Mouse (Mus musculus): Measurements from ENCODE around the gene Dab2ip.

Dab2ip gene

GRCm38 (mm10) chr2:35654795-35655194 lies 96.7 kb downstream of the Dab2ip start:
- no peak for DNase-seq (ENCODE audit: low read depth, low spot score)

DNA sequence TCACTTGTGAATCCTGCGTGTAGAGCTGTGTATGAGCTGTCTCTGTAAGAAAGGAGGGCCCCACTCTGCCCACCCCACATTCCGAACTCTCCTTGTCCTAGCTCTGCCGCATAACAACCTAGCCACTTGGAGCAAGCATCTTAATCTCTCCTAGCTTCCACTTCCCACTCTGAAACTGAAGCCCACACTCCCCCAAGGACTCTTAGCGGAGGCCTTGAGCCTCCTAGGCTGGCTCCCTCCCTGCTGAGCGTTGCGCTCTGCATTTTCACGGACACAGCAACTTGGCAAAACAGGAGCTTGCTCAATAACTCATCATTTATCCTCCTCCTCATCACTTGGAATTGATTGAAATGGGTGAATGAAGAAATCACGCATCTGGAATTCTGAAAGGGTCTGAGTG lies 97.9 kb downstream of the Dab2ip start:
- no peak for DNase-seq (ENCODE audit: low read depth, low spot score)

GRCm38 (mm10) chr2:35658311-35658710 lies 100.2 kb downstream of the Dab2ip start:
- no peak for DNase-seq (ENCODE audit: low read depth, low spot score)

DNA sequence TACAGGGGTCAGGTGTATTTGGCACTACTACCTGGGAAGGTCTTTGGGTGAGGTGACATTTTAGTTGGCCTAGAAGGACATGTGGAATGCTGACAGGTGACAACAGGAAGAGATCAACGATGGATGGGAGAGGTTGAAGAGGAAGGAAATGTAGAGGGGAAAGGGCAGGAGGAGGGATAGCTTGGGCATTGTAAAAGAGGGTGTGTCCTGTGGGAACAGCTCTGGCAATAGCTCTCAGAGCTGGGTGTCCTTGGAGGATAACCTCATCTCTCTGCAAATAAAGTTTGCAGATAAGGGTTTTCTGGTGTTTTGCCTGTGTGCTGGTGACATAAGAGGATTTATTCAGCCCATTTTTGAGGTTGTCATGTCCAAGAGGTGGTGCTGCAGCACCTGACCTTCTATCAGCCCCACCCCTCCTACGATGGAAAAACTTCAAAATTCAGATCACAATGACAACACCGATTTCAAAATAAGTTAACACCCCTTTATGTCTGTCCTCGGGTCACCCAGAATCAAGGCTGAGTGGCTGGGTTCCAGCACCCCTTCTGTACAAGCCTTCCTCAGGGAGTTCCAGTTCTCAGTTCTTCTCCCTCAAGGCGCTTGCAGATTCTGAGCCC lies 101.6 kb downstream of the Dab2ip start:
- no peak for DNase-seq (ENCODE audit: low read depth, low spot score)

DNA sequence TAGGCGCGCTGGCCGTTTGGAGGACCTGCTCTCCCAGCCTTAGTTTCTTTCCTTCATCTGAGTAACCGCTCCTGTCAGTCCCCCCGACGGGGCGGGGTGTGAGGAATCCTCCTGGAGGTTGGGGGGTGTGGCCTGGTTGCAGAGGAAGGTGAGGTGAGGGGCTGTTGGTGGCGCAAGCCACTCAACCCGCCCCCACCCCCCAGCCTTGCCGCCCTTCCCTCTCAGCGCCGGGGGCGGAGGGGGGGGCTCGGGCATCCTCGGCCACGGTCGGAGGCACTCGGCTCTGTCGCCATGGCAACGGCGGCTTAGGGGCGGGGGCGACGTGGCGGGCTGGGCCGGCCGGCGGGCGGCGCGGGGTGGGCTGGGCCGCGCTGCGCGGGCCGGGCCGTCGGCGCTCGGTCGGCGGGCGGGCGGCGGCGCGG lies 102.9 kb downstream of the Dab2ip start:
- DNase-seq (ENCODE audit: low read depth, low spot score) = peak; percentile 86

GRCm38 (mm10) chr2:35661454-35662000 lies 103.5 kb downstream of the Dab2ip start:
- no peak for DNase-seq (ENCODE audit: low read depth, low spot score)

DNA sequence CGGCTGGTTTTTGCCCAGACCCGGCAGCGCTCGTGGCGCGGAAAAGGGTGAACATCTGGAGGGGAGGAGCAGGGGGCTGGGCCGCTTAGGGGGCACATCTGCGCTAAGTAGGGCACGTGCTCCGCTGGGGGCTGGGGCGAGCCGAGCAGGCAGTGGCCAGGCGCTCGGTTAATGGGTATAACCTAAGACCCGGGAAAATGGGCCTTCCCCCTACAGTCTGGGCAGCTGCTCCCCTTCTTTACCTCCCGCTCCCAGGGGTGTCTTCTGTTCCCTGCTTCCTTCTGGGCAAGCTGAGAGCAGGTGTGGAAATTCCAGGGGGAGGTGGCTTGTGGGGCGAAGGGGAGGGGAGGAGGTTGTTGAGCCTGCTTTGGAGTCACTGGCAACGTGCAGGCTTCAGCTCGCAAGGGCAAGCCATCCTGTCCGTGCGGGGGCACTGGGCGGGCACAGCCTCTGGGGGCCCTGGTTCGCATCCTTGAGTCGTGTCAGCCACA lies 104.0 kb downstream of the Dab2ip start:
- peak; percentile 69 for DNase-seq (ENCODE audit: low read depth, low spot score)

GRCm38 (mm10) chr2:35662738-35663550 lies 104.9 kb downstream of the Dab2ip start:
- no peak for DNase-seq (ENCODE audit: low read depth, low spot score)

GRCm38 (mm10) chr2:35667746-35668145 lies 109.7 kb downstream of the Dab2ip start:
- DNase-seq (ENCODE audit: low read depth, low spot score) = no peak

DNA sequence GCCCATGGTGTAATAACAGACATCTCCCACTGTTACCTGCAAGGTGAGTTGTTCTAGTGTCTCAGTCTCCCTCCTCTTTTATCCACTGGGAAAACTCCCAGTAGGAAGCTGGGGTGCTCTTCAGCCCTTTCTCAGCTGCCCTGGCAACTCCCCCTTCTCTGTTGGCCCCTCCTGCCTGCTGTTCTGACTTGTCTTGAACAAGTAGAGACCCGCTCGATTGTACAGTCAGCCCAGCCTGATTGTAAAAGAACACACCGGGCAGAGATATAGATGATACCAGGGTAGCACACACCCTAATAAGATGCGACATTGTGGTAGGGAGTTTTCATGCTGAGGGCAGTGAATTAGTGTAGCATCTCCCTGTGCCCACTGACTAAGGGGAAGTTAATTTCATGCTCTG lies 111.2 kb downstream of the Dab2ip start:
- DNase-seq (ENCODE audit: low read depth, low spot score) = no peak

DNA sequence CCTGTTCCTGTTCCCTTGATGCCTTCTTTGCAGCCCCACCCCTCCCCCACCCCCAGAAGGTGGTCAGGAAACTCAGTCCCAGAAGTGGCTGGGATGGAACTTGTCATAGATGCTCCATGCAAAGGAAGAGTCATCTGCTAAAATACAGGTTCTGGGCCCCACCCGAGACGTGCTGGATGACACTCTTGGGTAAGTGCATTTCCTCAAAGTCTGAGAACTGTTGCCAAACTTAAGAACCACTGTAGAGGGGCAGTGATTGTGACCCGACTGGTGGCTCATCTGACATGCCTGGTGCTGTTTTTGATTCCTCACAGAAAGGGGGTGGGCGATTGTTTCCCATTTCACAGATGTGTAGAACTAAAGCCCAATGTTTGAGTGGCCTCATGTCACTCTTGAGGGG lies 111.7 kb downstream of the Dab2ip start:
- DNase-seq (ENCODE audit: low read depth, low spot score) = no peak

DNA sequence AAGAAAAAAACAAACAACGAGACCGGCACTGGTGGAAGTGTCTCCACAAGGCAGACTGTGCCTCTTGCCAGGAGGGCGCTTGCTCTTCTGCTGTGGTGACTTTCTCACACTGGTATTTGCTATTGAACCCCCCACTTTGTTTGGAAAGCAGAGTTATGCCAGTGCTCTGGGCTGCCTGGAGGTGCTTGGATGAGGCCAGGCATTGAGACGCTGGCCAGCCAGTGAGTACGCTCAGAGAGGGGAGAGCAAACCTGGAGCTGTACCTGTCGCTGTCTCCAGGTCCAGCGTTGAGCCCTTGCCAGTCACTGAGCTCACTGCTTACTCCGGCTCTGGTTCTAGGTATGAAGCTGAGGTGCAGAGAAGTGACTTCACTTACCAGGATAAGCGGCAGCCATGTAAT lies 112.2 kb downstream of the Dab2ip start:
- DNase-seq (ENCODE audit: low read depth, low spot score) = no peak

GRCm38 (mm10) chr2:35671980-35672910 lies 114.2 kb downstream of the Dab2ip start:
- DNase-seq (ENCODE audit: low read depth, low spot score) = no peak

- no peak for DNase-seq (ENCODE audit: low read depth, low spot score)
Measured at GRCm38 (mm10) chr2:35673181-35673580, 115.1 kb downstream of the Dab2ip start.

DNA sequence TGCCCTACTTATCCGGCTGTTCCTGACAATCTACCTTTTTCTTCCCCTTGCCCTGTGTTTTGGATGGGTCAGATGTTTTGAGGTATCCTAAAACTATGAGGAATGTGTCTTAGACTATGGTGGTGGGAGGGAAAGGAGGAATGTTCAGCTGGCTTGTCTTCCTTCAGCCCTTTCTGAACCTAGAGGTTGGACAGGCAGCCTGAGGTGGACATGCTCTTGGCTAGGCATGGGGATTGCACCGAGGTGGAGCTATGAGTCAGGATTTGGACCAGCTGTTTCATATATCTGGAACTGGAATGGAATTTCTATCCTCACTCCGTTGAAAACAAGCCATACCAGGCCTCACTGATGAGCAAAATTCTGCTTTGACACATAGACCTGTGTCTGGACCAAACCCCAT lies 115.9 kb downstream of the Dab2ip start:
- DNase-seq (ENCODE audit: low read depth, low spot score) = no peak

GRCm38 (mm10) chr2:35674431-35674830 lies 116.4 kb downstream of the Dab2ip start:
- DNase-seq (ENCODE audit: low read depth, low spot score) = no peak

DNA sequence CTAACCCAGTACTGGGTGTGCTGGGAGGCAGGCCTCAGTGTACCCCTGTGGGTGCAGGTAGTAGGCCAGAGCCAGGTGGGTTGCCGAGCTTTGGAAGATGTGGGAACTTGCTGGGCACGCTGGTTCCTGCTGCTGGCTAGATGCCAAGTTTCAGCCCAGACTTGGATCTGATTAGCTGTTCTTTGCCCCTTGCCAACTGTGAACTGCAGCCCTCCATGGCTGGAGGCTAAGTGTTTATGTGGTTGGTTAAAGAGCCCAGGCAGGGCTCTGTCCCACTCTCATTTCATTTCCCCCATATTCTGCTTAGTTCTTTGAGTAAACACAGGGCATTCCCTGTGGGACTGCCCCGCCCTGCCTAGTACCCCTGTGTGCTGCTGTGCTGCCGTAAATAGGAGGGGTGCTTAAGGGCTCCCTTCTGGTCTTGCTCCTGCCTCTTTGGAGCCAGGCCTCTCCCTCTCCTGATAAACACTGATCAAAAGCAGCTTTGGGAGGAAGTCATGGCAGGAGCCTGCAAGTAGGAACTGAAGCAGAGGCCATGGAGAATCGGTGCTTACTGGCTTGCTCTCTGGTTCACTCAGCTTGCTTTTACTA lies 118.1 kb downstream of the Dab2ip start:
- DNase-seq (ENCODE audit: low read depth, low spot score) = no peak

DNA sequence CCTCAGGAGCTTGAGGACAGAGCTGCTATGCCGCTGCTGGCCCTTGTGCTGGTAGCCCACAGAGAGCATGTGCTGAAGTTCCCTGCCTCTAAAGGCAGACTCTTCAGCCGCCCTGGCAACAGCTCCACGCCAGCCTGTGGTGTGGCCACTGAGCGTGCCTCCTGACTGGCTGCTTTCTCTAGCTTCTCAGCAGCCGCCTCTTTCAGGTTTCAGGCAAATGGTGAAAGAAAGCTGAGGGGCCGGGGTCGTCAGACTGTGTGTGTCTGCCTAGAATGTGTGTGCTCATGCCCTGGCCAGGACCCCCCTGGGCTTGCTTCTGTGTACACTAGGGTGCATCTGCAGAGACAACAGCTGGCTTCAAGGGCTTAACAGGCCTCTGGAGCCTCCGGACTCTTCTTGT lies 119.8 kb downstream of the Dab2ip start:
- DNase-seq (ENCODE audit: low read depth, low spot score) = no peak

GRCm38 (mm10) chr2:35678440-35678839 lies 120.4 kb downstream of the Dab2ip start:
- no peak for DNase-seq (ENCODE audit: low read depth, low spot score)

DNA sequence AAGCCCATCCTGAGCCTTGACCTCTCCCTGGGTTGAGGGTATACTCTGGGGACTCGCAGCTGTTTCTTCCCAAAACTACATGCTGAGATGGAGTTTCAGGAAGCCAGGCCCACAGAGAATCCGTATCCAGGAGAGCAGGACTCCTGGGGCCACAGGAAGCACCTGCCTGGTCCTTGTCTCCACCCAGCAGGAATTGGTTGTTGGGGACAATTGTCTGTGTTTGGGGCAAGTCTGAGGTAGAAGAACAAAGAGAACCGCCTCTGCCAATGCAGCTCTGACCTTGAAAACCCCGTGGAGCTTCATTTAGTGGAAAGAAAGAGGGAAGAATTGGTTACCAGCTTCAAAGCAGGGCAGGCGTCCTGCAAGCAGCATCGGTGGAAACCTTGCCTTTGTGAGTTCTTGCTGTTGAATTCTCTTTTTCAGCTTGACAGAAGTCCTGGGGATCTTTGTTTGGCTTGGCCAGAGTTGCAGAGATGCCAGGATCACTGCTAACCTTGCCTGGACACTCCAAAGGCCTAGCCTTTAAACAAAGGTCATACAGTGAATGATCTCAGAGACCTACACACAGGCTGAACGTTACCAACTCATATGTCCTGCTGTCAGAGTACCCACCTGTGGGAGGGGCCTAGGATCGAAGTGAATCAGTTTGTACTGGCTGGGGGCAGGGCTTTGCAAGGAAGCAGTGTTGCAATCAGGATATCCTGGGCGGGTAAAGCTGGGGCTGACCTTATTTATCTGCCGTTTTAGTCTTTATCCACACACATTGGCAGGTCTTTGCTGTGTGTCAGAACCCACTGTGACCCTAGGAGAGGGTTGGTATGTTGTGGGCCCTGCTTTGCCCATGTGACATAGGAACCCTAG lies 122.0 kb downstream of the Dab2ip start:
- DNase-seq (ENCODE audit: low read depth, low spot score) = no peak

All from mesoderm, embryonic 11.5 days (tissue).